Mouse (Mus musculus): Measurements from ENCODE around the gene Gas8.
"Not testable (repeated sequence)": the region's sequence is repeated elsewhere in the genome, so short reads cannot be mapped to it uniquely, and the experiment has no call there.

The Gas8 gene

GRCm38 (mm10) chr8:123518667-123519066 lies at the start of gene Gas8:
Gas8 (plus strand) TSS chr8:123518834.
- DNase-seq: peak; percentile 94

DNA sequence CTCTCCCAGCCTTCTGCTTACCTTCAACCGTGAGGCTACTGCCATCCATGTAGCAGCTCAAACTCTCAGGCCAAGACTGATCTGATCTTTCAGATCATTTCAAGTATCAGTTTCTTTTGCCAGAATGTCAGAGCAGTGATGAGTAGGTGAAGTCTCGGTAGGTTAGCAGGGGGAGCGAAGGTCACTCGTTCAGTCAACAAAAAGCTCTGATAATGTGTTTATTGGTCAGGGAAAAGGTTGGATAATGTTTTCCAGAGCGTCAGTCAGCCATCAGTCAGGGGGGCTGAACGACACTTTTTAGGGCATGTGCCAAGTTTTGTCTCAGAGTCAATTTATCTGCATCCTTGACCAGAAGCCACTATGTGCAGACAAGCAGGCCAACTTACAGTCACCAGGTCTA lies 45.6 kb upstream of the Gas8 start:
- peak; percentile 18 for DNase-seq

GRCm38 (mm10) chr8:123474549-123474948 lies 44.1 kb upstream of the Gas8 start:
- DNase-seq: not testable (repeated sequence)

DNA sequence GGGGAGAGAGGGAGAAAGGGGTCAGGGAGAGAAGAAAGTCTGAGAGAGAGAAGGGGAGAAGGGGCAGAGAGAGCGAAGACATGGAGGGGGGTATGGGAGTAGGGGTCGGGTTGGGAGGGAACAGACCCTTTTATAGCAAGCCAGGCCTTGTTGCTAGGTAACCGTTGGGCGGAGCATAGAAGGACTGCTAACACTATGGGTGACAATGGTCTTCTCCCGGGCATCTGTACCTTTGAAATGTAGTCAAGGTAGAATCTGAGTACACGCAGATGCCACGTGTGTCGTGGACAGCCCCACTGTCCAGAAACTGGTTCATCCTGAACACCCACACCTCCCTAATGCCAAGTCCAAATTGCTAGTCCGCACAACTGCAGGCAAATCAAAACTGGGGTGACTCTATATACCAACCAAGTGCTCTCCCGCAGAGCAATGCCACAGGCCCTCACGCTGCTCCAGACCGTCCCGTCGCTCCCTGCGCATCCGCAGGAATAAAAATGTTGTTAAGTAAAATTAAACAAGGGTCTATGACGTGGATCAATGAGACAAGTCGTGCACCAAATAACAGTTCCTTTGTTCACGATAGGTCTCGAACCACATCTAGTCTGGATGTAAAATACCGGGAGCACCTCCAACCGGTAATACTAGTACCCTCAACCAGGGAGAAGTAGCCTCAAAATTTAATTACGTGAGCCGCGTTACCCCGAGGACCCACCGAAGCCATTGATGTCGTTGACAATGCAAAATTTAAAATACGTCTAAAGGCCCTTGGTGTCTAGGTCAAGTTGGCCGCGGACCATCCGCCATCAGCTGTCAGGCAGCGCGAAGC lies 41.5 kb upstream of the Gas8 start:
- peak; percentile 11 for DNase-seq

DNA sequence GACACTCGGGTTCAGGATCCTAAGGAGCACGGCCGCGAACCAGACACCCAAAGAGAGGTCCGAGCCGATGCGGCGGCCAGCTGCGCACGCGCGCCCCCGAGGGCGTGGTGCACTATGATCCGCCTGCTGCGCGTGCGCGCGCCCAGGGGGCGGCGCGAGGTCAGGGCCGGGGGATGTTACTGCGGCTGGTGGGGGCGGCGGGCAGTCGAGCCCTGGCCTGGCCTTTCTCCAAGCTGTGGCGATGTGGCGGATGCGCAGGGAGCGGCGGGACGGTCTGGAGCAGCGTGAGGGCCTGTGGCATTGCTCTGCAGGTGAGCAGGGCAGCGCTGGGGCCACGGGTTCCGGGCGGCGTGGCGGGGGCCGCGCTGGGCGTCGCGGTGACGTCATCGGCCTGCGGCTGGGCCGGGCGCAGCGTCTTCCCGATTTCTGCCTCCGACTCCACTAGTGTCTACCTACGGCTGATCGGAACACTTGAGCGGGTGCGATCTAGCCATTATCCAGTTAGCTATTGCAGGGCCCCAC lies 40.8 kb upstream of the Gas8 start, which contains the start of gene Afg3l1:
Gene Afg3l1, plus strand, starts transcription at position 167 of the 522 bp plus-strand sequence.
- DNase-seq: peak; percentile 95

- peak; percentile 21 for DNase-seq
These were observed 40.0 kb upstream of the Gas8 start for GRCm38 (mm10) chr8:123478456-123479218.

GRCm38 (mm10) chr8:123482627-123483026 lies 36.0 kb upstream of the Gas8 start:
- DNase-seq: no peak

GRCm38 (mm10) chr8:123491280-123492075 lies 27.2 kb upstream of the Gas8 start:
- no peak for DNase-seq

DNA sequence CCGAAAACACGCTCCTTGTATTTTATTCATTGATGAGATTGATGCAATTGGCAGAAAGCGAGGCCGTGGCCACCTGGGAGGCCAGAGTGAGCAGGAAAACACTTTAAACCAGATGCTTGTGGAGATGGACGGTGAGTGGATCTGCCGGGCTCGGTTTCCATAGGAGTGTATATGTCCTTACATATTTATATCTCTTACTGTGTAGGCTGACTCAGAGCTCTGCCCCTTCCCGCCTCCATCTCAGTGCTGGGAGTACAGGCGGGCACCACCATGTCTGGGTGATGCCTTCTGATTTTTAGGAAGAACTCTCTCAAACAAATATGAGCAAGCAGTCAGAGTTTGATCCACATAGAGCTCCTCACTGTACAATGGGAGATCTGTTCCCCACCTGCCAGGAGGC lies 25.7 kb upstream of the Gas8 start:
- no peak for DNase-seq

- no peak for DNase-seq
These were observed 20.9 kb upstream of the Gas8 start for GRCm38 (mm10) chr8:123497699-123498098.

DNA sequence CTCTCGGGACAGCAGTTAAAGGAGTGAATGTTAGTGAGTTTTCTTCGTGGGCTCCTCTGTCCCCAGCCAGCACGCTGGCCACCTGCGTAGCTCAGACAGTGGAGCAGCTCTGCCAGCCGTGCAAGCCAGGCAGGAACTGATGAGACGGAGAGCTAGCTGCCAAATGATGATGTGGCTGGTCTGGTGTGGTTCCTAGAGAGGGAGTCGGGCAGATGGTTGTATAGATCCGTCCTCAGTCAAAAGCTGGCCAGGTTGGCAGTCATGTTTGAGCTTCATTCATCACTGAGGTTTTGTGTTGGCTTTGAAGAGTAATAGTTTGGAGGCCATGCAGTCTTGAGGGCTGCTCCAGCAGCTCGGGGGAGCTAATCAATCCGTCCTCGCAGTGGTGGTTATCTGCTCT lies 19.7 kb upstream of the Gas8 start:
- no peak for DNase-seq

GRCm38 (mm10) chr8:123499556-123499955 lies 19.1 kb upstream of the Gas8 start:
- no peak for DNase-seq

DNA sequence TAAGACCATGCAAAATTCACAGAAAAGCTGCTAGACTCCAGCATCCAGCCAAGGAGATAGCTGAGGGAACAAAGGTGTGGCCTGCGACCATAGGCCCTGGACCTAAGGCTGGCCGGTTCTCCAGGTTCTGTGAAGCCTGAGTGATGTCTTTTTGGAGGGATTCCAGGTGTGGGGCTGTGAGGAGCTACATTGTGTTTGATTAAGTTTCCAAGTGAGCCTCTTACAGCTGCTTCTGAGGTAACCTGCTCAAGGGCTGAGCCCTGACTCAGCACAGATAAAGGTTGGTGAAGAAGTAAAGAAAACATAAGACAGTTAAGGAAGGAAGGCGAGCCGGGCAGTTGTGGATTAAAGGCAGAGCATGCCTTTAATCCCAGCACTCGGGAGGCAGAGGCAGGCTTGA lies 16.4 kb upstream of the Gas8 start:
- DNase-seq: no peak

DNA sequence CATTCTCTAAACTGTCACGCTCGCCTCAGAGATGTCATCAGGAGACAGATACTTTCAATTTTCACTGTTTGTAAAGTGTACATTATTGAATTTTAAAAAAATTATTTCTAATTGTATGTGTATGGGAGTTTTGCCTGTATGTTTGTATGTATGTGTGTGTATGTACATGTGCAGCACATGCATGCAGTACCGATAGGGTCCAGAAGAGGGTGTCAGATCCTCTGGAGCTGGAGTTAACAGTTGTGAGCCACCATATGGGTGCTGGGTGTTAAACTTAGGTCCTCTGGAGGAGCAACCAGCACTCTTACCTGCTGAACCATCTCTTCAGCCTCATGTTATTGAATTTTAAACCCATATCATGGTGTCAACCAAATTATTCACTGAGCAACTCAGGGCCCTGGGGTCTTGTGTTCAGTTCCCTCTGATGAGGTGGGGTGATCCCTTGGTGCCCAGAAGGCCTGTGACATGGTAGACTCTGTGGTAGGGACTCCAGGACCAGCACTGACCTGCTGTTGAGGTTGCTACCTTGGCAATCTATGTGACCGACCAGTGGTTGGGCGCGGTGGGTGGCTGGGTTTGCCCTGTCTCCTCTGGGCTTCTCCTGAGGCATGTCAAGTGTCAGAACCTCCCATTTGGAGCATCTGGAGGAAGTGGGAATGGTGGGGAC lies 14.7 kb upstream of the Gas8 start:
- DNase-seq: no peak

- DNase-seq: no peak
These were observed 13.9 kb upstream of the Gas8 start for GRCm38 (mm10) chr8:123504591-123505195.

DNA sequence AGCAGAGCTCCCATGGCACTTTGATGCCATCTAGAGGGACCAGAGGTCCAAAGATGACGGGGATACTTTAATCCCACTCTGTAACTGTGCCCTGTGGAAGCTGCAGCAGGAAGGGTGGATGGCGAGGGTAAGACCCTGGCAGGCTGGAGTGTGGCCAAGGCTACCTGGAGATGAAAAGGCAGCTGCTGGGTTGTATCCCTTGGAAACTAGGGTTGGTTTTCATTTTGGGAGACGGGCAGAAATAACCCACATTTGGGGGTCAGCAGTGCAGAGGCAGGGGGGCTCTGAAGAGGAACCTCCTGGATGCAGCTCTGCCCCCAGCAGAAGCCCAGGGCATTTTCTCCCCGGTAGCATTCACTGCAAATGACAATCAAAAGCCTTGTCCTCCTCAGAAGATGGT lies 13.4 kb upstream of the Gas8 start:
- no peak for DNase-seq

DNA sequence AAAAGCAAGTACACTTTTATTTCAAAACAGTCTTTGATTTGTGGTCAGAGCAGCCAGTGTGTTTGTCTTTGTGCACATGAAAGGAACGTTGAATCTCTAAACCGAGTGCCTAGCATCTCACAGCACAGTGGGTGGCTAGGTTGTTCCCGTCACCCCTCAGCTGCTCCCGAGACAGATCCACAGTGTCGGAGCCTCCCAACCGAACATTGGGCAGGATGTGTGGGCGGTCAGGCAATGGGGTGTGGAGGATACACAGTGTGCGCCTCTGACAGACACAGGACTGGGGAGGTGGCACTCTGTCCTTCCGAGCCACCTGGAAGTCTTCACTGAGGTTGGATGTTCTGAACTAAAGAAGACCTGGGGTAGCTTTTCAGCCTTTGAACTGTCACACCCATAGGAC lies 12.9 kb upstream of the Gas8 start:
- no peak for DNase-seq

DNA sequence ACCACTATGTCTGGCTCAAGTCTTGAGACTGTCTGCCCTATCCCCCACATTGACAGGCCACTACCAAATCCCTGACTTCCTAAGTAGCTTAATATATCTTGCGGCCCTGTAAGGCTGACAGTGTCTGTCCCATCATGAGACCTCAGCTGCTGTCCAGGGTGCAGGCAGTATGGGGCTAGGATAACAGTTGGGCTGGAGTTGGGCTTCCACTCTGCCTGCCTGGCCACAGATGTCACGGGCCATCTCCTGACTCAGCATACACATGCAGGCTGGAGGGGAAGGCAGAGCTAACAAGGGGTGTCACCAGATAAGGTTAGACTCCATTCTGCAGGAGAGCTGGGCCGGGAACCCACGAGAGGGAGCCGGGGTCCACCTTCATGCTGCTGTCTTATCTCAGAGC lies 11.5 kb upstream of the Gas8 start:
- DNase-seq: no peak

DNA sequence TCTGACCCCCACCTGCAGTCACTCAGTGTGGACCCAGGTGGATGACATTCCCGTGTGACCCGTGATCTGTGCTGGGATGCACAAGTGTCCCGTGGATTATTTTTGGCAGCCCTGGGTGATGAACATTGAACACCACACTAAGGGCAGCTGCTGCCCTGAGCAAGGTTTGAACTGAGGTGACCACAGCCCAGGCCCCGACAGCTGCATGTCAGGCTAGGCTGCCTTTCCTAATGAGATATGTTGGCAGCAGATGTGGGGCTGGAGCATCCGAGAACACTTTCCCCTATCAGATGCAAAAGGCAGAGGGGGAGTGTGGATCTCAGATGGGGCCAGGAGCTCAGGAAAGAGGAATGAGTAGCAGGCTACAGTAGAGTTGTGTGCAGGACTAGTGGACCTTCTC lies 7.8 kb upstream of the Gas8 start:
- DNase-seq: no peak

DNA sequence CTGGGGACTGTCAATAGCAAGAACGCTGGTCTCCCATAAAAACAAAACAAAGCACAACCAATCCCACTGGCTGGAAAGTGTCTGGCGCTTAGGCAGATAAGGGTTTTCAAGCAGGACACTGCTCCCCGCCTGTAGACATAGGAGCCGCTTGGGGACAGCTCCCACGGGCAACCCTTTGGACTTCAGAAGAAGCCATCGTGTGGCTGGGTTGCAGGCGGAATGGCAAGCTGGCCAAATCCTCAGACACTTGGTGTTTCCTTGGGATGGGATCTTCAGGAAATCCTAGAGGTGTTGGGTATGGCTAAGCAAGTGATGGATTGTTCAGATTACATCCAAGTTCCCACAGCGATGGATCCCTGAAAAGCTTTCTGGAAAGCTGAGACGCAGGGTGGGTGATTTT lies 4.5 kb upstream of the Gas8 start:
- no peak for DNase-seq

DNA sequence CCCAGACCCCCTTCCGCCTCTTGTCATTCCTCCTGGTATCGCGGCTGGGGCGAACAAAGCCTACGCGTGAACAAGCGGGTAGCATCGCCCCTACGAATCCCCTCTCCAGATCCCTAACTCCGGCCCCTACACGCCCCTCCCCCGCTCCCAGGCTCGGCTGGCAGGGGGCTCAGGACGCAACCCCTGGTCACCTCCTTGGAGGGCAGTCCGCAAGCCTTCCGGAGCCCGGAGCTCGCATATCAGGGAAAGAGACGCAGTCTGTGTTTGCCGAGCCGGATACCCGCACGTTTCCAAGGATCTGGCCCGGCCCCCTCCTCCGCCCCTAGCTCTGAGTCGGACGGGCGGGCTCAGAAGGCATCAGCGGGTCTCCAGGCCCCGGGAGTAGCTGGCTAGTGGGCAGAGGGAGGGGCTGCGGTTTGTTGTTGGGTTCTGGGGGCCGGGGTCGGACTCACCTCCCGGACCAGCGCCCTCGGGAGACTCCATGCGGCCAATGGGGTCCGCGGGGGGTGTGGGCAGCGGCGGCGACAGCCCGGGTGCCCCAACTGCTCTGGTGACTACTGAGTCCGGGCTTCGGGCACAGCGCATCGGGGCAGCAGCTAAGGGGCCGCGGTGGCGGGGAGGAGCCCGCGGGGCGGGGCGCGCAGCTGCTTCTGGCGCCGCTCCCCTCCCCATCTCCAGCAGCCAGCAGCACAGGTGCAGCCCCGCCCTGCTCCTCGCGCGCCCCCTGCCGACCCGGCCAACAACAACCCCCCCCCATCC lies 3.7 kb upstream of the Gas8 start, which contains the start of gene Dbndd1:
Gene Dbndd1, minus strand, starts transcription at position 683 of the 759 bp plus-strand sequence.
- no peak for DNase-seq
